Mouse (Mus musculus) limb, embryonic 11.5 days (tissue): ENCODE measurements around the gene Baiap2l1. TPM values are rescaled to one million over a fixed set of nuclear protein-coding genes. Genes with fewer than 3 reads are reported as not detected.
"Not testable (repeated sequence)": the region's sequence is repeated elsewhere in the genome, so short reads cannot be mapped to it uniquely, and the experiment has no call there.

Experiments
- ATAC-seq: fragments of 200-750 bp; cut with Nextera tagmentation; 2 replicates; pipeline ENCODE4 v1.8.0; 2017; ENCODE audit warnings: low read depth; ENCODE audit not compliant: insufficient number of reproducible peaks, low FRiP score, low TSS enrichment
- DNase-seq: peaks from one replicate; pipeline ENCODE4 v3.0.0-alpha.2; 2015; ENCODE audit warnings: low spot score
- H3K27ac ChIP-seq: fragments of 300-500 bp; sonication (generic); replicated peaks from 2 replicates; pipeline ENCODE4 v1.5.1; 2014; ENCODE audit warnings: low read depth, mild to moderate bottlenecking, low read length
- H3K27me3 ChIP-seq: fragments of 300-500 bp; sonication (generic); 2 replicates; pipeline ENCODE4 v1.6.1; 2014; ENCODE audit warnings: mild to moderate bottlenecking, low read length, mixed read lengths; ENCODE audit not compliant: control insufficient read depth, insufficient read depth
- H3K36me3 ChIP-seq: fragments of 300-500 bp; sonication (generic); 2 replicates; pipeline ENCODE4 v1.6.1; 2014; ENCODE audit warnings: mild to moderate bottlenecking, low read length, moderate library complexity, mixed read lengths; ENCODE audit not compliant: control insufficient read depth, insufficient read depth
- H3K4me1 ChIP-seq: fragments of 300-500 bp; sonication (generic); 2 replicates; pipeline ENCODE4 v1.6.1; 2014; ENCODE audit warnings: low read length, mixed read lengths; ENCODE audit not compliant: control insufficient read depth, insufficient read depth
- H3K4me2 ChIP-seq: fragments of 300-500 bp; sonication (generic); 2 replicates; pipeline ENCODE4 v1.6.1; 2014; ENCODE audit warnings: low read depth, mild to moderate bottlenecking, moderate library complexity; ENCODE audit not compliant: severe bottlenecking
- H3K4me3 ChIP-seq: fragments of 300-500 bp; sonication (generic); 2 replicates; pipeline ENCODE4 v1.5.1; 2014; ENCODE audit warnings: low read depth, low read length
- H3K9ac ChIP-seq: fragments of 300-500 bp; sonication (generic); 2 replicates; pipeline ENCODE4 v1.6.1; 2014; ENCODE audit warnings: mild to moderate bottlenecking, low read length
- H3K9me3 ChIP-seq: fragments of 300-500 bp; sonication (generic); 2 replicates; pipeline ENCODE4 v1.6.1; 2016; ENCODE audit warnings: low read length; ENCODE audit not compliant: control insufficient read depth
- WGBS: fragments of 180-500 bp; shearing (Covaris S2); extraction: QIAGEN DNeasy Blood & Tissue Kit; methylation state at CpG from one replicate; pipeline ENCODE4 v1.1.7; 2014; 5-methylcytosine and 5-hydroxymethylcytosine counted together
- polyA plus RNA-seq: library from polyadenylated mRNA; unstranded; fragments of >200 nt; fragmentation: Nextera tagmentation; extraction: Ambion mirVana; gene quantifications from 2 replicates; pipeline ENCODE4 v1.2.1, GENCODE M21; 2014

Gene Baiap2l1
- polyA plus RNA-seq, 1 experiment from 2014 or later, result 4.0 TPM

- WGBS, result 76% methylated on average over 6 of the region's 6 CpGs
- not testable (repeated sequence) for H3K27me3 ChIP-seq, H3K9ac ChIP-seq, H3K9me3 ChIP-seq, H3K4me3 ChIP-seq, DNase-seq, ATAC-seq, H3K4me1 ChIP-seq, H3K4me2 ChIP-seq, H3K36me3 ChIP-seq, H3K27ac ChIP-seq
Measured at GRCm38 (mm10) chr5:144335357-144335756, 22.6 kb downstream of the Baiap2l1 start.

DNA sequence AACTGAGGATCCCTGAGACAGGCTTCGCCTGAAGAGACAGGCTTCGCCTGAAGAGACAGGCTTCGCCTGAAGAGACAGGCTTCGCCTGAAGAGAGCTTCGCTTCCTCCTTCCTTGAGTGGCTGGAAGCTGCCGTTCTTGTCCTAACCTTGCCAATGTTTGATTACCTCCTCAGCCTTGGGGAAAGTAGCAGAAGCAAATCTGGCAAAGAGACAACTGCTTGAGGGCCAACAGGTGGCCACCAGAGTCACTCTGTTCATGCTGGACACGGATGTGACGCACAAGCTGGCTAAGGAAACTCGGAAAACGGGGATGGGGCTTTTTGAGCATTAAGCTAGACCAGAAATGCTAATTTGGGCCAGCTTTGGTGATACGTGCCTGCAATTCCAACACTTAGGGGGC lies 23.9 kb downstream of the Baiap2l1 start:
- no peaks in the 10 kb centered on the region for H3K4me1 ChIP-seq
- no peak for ATAC-seq
- no peak overlapping the region for H3K9ac ChIP-seq
- H3K4me2 ChIP-seq, result no peak overlapping the region
- no peak for DNase-seq
- H3K4me3 ChIP-seq, result no peak overlapping the region
- H3K9me3 ChIP-seq, result no peaks in the 10 kb centered on the region
- no peak overlapping the region for H3K27ac ChIP-seq
- WGBS, result 90% methylated on average over 11 of the region's 11 CpGs
- H3K27me3 ChIP-seq, result no peaks in the 10 kb centered on the region
- H3K36me3 ChIP-seq, result no peaks in the 10 kb centered on the region

DNA sequence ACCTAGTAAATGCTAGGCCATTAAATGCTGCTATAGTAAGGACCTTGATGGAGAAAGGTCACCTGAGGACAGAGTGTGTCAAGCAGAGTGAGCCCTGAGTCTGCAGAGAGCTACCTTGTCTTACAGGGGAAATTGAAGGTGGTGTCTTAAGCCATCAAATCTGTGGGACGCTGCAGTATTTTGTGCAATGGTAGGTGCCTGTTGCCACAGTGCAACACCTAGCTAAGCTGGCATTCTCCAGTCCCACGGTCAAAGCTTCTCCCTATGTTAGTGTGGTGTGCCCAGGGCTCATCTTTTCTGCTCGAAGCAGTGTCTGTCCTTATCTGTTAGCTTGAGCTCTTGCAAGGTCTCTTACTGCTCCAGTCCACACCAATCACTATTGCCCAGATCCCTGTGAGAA lies 35.2 kb downstream of the Baiap2l1 start:
- Histone ChIP-seq H3K36me3 (no peaks in the 10 kb centered on the region), H3K27me3 (no peaks in the 10 kb centered on the region), H3K4me1 (no peaks in the 10 kb centered on the region), H3K9ac (no peak overlapping the region), H3K9me3 (no peaks in the 10 kb centered on the region), H3K27ac (no peak overlapping the region), H3K4me3 (no peak overlapping the region), H3K4me2 (no peak overlapping the region)
- 89% methylated on average over 3 of the region's 3 CpGs for WGBS
- ATAC-seq, result no peak
- no peak for DNase-seq

GRCm38 (mm10) chr5:144321681-144322080 lies 36.2 kb downstream of the Baiap2l1 start:
- H3K4me3 ChIP-seq, result no peak overlapping the region
- no peak overlapping the region for H3K9ac ChIP-seq
- no peak overlapping the region for H3K27ac ChIP-seq
- no peaks in the 10 kb centered on the region for H3K27me3 ChIP-seq
- no peak for ATAC-seq
- no peak for DNase-seq
- no peaks in the 10 kb centered on the region for H3K4me1 ChIP-seq
- 69% methylated on average over 7 of the region's 7 CpGs for WGBS
- H3K4me2 ChIP-seq, result no peak overlapping the region
- no peaks in the 10 kb centered on the region for H3K36me3 ChIP-seq
- no peaks in the 10 kb centered on the region for H3K9me3 ChIP-seq

DNA sequence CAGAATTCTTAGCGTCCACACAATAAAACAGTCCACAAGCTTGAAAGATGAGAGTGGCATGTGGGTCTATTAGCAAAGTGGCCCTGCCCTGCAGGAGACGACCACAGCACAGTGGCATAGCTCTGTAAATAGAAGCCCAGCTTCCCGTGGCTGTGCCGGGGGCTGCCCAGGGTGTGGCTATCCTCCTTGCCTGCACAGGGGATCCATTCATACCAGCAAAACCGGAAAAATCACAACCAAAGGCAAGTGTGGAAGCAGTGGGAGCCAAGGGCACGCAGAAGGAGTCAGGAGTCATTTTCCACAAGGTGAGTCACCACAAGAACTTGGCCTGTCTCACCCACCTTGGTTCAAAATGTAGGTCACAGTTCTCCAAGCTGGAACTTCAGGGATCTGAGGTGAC lies 39.6 kb downstream of the Baiap2l1 start:
- DNase-seq, result no peak

DNA sequence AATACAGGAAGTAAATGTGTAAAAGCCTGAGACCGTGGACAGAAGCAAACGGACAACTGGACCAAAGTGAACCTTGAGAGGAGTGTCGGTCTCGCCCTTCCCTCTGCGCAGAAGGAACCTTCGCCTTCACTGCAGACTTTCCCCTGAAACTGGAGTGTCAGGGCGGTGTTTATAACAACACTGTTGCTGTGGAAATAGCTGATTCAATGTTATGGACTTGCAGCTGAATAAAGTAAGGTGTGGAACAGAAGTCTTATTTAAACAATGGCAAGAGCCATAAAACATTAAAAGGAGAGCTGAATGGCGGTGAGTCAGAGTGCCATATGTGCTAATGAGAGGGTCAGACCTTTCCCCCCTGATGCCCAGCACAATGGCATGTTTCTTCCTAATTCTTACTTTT lies 40.5 kb downstream of the Baiap2l1 start:
- Histone ChIP-seq H3K9me3 (no peaks in the 10 kb centered on the region), H3K4me3 (no peak overlapping the region), H3K27ac (no peak overlapping the region), H3K27me3 (no peaks in the 10 kb centered on the region), H3K4me1 (peaks cover 6% of the 10 kb centered on the region), H3K4me2 (no peak overlapping the region), H3K36me3 (no peaks in the 10 kb centered on the region), H3K9ac (no peak overlapping the region)
- DNase-seq, result no peak
- WGBS, result 84% methylated on average over 8 of the region's 8 CpGs
- no peak for ATAC-seq

More for the DNA sequence above, 39.6 kb downstream of the Baiap2l1 start:
- Histone ChIP-seq H3K4me2 (no peak overlapping the region), H3K4me1 (peaks cover 4% of the 10 kb centered on the region), H3K27ac (no peak overlapping the region), H3K9me3 (no peaks in the 10 kb centered on the region), H3K27me3 (no peaks in the 10 kb centered on the region), H3K4me3 (no peak overlapping the region), H3K9ac (no peak overlapping the region), H3K36me3 (no peaks in the 10 kb centered on the region)
- ATAC-seq, result no peak
- 52% methylated on average over 6 of the region's 6 CpGs for WGBS

GRCm38 (mm10) chr5:144316442-144316841 lies 41.5 kb downstream of the Baiap2l1 start:
- H3K9me3 ChIP-seq, result no peaks in the 10 kb centered on the region
- H3K4me3 ChIP-seq, result no peak overlapping the region
- ATAC-seq (no peak), DNase-seq (no peak)
- WGBS, result 76% methylated on average over 3 of the region's 3 CpGs
- no peaks in the 10 kb centered on the region for H3K36me3 ChIP-seq
- no peaks in the 10 kb centered on the region for H3K27me3 ChIP-seq
- no peak overlapping the region for H3K9ac ChIP-seq
- H3K4me1 ChIP-seq, result peaks cover 6% of the 10 kb centered on the region
- H3K27ac ChIP-seq, result no peak overlapping the region
- H3K4me2 ChIP-seq, result no peak overlapping the region

DNA sequence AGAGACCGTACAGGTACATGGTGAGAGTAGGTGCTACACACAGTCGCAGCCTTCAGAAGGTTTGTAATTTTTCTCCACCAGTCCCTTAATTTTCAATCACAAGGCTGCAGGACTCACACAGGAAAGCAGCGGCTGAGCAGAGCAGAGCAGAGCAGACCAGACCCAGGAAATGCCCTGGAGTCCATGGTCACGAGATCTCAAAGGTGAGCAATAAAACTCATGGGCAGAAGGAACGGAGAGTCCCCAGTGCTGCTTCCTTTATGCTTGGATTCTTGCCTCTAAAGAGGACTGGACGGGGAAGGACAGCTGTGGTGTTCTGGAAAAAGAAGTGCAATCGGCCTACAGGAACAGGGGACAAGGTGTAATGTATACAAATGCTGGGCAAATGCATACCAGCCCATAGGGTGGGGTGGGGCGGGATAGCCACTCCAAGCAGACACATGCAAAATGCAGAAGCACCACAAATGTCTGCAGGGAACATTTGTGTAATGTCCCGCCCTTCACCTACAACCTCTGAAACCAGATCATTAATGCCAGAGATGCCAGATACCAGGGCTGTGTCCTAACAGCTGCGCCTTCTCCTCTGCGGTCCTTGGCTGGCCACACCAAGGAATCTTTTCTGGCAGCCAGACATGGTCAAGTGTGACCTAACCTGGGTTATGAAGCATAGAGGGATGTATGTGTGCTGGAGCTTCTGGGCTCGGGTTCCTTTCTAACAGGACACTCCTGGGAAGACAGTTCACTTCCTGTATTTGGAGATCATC lies 43.0 kb downstream of the Baiap2l1 start:
- no peaks in the 10 kb centered on the region for H3K27me3 ChIP-seq
- DNase-seq (no peak), ATAC-seq (no peak)
- no peak overlapping the region for H3K4me3 ChIP-seq
- no peak overlapping the region for H3K27ac ChIP-seq
- H3K36me3 ChIP-seq, result no peaks in the 10 kb centered on the region
- no peaks in the 10 kb centered on the region for H3K9me3 ChIP-seq
- H3K4me2 ChIP-seq, result no peak overlapping the region
- WGBS, result 68% methylated on average over 12 of the region's 12 CpGs
- H3K9ac ChIP-seq, result no peak overlapping the region
- H3K4me1 ChIP-seq, result peaks cover 6% of the 10 kb centered on the region

GRCm38 (mm10) chr5:144313335-144313734 lies 44.6 kb downstream of the Baiap2l1 start:
- ATAC-seq (no peak), DNase-seq (peak; percentile 51)
- H3K36me3 ChIP-seq, result no peaks in the 10 kb centered on the region
- H3K4me1 ChIP-seq, result peaks cover 6% of the 10 kb centered on the region
- H3K9me3 ChIP-seq, result no peaks in the 10 kb centered on the region
- WGBS, result 1% methylated on average over 5 of the region's 5 CpGs
- no peak overlapping the region for H3K4me3 ChIP-seq
- H3K9ac ChIP-seq, result no peak overlapping the region
- no peak overlapping the region for H3K27ac ChIP-seq
- H3K27me3 ChIP-seq, result no peaks in the 10 kb centered on the region
- H3K4me2 ChIP-seq, result no peak overlapping the region
